Mouse (Mus musculus) G1E (cell line): ENCODE results near the gene Rbm18. TPM values are rescaled to one million over a fixed set of nuclear protein-coding genes. Genes with fewer than 3 reads are reported as not detected.
"Not testable (repeated sequence)": the region's sequence is repeated elsewhere in the genome, so short reads cannot be mapped to it uniquely, and the experiment has no call there.

Source experiments
- ATAC-seq: 2 replicates; pipeline ENCODE4 v1.8.0; 2016; ENCODE audit warnings: mild to moderate bottlenecking; ENCODE audit not compliant: insufficient number of reproducible peaks, poor library complexity, low FRiP score, severe bottlenecking; ENCODE audit errors: extremely low read depth
- DNase-seq: peaks from one replicate; pipeline ENCODE4 v3.0.0; 2012; ENCODE audit warnings: low spot score
- H3K27me3 ChIP-seq: 2 replicates; pipeline ENCODE4 v1.6.1; 2012; ENCODE audit warnings: mild to moderate bottlenecking, low read length, inconsistent platforms; ENCODE audit not compliant: insufficient read depth
- H3K36me3 ChIP-seq: replicated peaks from 2 replicates; pipeline ENCODE3; 2012; ENCODE audit warnings: mild to moderate bottlenecking, inconsistent platforms
- H3K4me1 ChIP-seq: 2 replicates; pipeline ENCODE4 v1.6.1; 2012; ENCODE audit warnings: low read depth, low read length, inconsistent platforms, mixed read lengths; ENCODE audit not compliant: insufficient read depth
- H3K4me3 ChIP-seq: 2 replicates; pipeline ENCODE4 v1.5.1; 2012; ENCODE audit warnings: low read depth, mild to moderate bottlenecking, inconsistent platforms, low read length, moderate library complexity, mixed read lengths
- H3K9me3 ChIP-seq: replicated peaks from 2 replicates; pipeline ENCODE4 v1.6.1; 2012; ENCODE audit warnings: inconsistent platforms
- CTCF ChIP-seq: IDR thresholded peaks from 2 replicates; pipeline ENCODE4 v1.5.1; 2012; ENCODE audit warnings: low read depth, low read length, inconsistent platforms, mixed read lengths
- GATA1 ChIP-seq: IDR thresholded peaks from 2 replicates; pipeline ENCODE4 v1.6.1; 2012; ENCODE audit warnings: borderline replicate concordance, low read length, inconsistent platforms, mixed read lengths
- GATA2 ChIP-seq: IDR thresholded peaks from 2 replicates; pipeline ENCODE4 v1.6.1; 2012; ENCODE audit warnings: low read depth, low read length, inconsistent platforms, borderline replicate concordance
- POLR2AphosphoS5 ChIP-seq: IDR thresholded peaks from 2 replicates; pipeline ENCODE4 v1.6.1; 2012; ENCODE audit warnings: low read depth, low read length, inconsistent platforms; ENCODE audit not compliant: insufficient replicate concordance
- TAL1 ChIP-seq: conservative IDR thresholded peaks from 2 replicates; pipeline ENCODE4 v1.6.1; 2012; ENCODE audit warnings: low read depth, low read length, inconsistent platforms, mixed read lengths
- polyA plus RNA-seq: library from polyadenylated mRNA; stranded (reverse); fragments of >175 nt; gene quantifications from 2 replicates; pipeline ENCODE4 v1.2.3, GENCODE M21; 2012
- total RNA-seq, 2 experiments: library from RNA; stranded (forward) in 1 of 2; stranded (reverse) in 1 of 2; fragments of 200-1000 nt in 1 of 2; fragments of >200 nt in 1 of 2; fragmentation: Nextera tagmentation in 1 of 2; gene quantifications; 2 replicates each; pipeline ENCODE4 v1.2.3; 2014 to 2017

The Rbm18 gene
- total and polyA plus RNA-seq, 3 experiments: 13.3 to 42.1 (median 33.2) TPM

- DNase-seq (no peak), ATAC-seq (no peak)
- Histone ChIP-seq H3K4me1 (peaks cover 10% of the 10 kb centered on the region), H3K36me3 (peaks cover 86% of the 10 kb centered on the region), H3K27me3 (no peaks in the 10 kb centered on the region), H3K9me3 (no peaks in the 10 kb centered on the region), H3K4me3 (no peak overlapping the region)
- TF ChIP-seq CTCF (no peak), POLR2AphosphoS5 (no peak), GATA1 (no peak), GATA2 (no peak), TAL1 (no peak)
Observed at GRCm38 (mm10) chr2:36172574-36172973, 36.0 kb upstream of the Rbm18 start.

DNA sequence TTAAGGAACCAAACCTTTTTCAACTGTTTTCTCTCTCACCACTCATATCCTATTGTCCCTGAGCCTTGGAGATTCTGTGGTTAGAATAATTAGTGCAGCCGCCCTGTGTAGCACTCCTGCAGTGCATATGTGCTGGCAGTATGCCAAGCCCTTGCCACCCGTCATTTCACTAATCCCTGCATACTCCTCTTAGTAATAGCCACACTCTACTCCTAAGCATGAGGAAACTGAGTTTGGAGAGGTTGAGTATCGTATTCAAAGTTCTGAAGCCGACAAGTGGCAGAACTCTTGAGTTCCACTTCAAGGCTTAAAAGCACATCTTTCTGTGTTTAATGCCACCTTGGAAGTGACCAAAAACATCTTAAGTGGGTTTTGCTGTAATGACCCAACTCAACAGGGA, 35.6 kb upstream of the Rbm18 start:
- peaks cover 85% of the 10 kb centered on the region for H3K36me3 ChIP-seq
- peaks cover 15% of the 10 kb centered on the region for H3K4me1 ChIP-seq
- H3K4me3 ChIP-seq: no peak overlapping the region
- ATAC-seq: no peak
- no peaks in the 10 kb centered on the region for H3K27me3 ChIP-seq
- TF ChIP-seq POLR2AphosphoS5 (no peak), GATA2 (no peak), TAL1 (no peak), CTCF (no peak), GATA1 (no peak)
- no peak for DNase-seq
- H3K9me3 ChIP-seq: no peaks in the 10 kb centered on the region

GRCm38 (mm10) chr2:36169176-36169575, 32.6 kb upstream of the Rbm18 start:
- ATAC-seq: no peak
- H3K4me1 ChIP-seq: peaks cover 19% of the 10 kb centered on the region
- no peaks in the 10 kb centered on the region for H3K9me3 ChIP-seq
- H3K4me3 ChIP-seq: no peak overlapping the region
- no peak for TF ChIP-seq TAL1
- no peak for TF ChIP-seq CTCF
- no peak for TF ChIP-seq GATA2
- no peak for TF ChIP-seq GATA1
- TF ChIP-seq POLR2AphosphoS5: no peak
- H3K27me3 ChIP-seq: no peaks in the 10 kb centered on the region
- peaks cover 84% of the 10 kb centered on the region for H3K36me3 ChIP-seq
- DNase-seq: no peak

DNA sequence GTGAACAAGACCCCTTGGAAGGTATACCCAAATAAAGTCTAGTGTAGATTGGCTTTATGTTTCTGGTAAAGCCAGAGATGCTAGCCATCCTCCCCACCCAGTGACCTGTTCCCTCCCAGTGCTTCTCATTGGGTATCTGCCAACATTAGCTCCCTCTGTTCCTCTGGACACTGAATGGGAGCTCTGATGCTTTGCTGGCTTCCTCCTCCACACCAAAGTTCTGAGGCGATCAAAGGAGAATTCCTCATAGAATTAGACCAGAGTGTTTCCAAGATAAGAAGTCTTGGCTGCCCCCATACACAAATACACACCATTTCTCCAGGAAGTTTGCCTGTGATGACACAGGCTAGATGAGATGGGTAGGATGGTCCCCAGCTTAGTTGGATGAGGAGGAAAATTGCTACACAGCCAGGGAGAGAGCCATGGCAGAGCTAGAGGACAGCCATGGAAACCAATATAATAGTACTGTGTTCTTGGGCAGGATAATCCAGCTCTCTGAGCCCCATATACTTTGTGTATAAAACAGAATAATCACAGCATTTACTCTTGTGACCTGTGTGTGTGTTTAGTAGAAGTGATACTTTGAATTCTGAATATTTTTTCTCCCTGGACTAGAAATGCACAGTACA, 31.5 kb upstream of the Rbm18 start:
- peaks cover 83% of the 10 kb centered on the region for H3K36me3 ChIP-seq

GRCm38 (mm10) chr2:36159336-36159735, 22.8 kb upstream of the Rbm18 start:
- Histone ChIP-seq H3K36me3 (peaks cover 88% of the 10 kb centered on the region), H3K4me3 (no peak overlapping the region), H3K27me3 (no peaks in the 10 kb centered on the region)

More for the DNA sequence above, 31.5 kb upstream of the Rbm18 start:
- no peaks in the 10 kb centered on the region for H3K9me3 ChIP-seq
- H3K4me1 ChIP-seq: peaks cover 19% of the 10 kb centered on the region
- TF ChIP-seq CTCF (no peak), POLR2AphosphoS5 (no peak), GATA1 (no peak), TAL1 (no peak), GATA2 (no peak)
- no peak overlapping the region for H3K4me3 ChIP-seq
- no peaks in the 10 kb centered on the region for H3K27me3 ChIP-seq
- no peak for DNase-seq
- ATAC-seq: no peak

GRCm38 (mm10) chr2:36157461-36157860, 20.9 kb upstream of the Rbm18 start:
- Histone ChIP-seq H3K4me1 (no peaks in the 10 kb centered on the region), H3K36me3 (peaks cover 85% of the 10 kb centered on the region), H3K4me3 (no peak overlapping the region), H3K9me3 (no peaks in the 10 kb centered on the region), H3K27me3 (no peaks in the 10 kb centered on the region)
- TF ChIP-seq GATA1 (no peak), POLR2AphosphoS5 (no peak), GATA2 (no peak), TAL1 (no peak), CTCF (no peak)
- ATAC-seq (no peak), DNase-seq (no peak)

More at GRCm38 (mm10) chr2:36159336-36159735, 22.8 kb upstream of the Rbm18 start:
- no peak for ATAC-seq
- no peaks in the 10 kb centered on the region for H3K9me3 ChIP-seq
- TF ChIP-seq GATA2 (no peak), TAL1 (no peak), CTCF (no peak), GATA1 (no peak), POLR2AphosphoS5 (no peak)
- no peaks in the 10 kb centered on the region for H3K4me1 ChIP-seq
- DNase-seq: no peak

DNA sequence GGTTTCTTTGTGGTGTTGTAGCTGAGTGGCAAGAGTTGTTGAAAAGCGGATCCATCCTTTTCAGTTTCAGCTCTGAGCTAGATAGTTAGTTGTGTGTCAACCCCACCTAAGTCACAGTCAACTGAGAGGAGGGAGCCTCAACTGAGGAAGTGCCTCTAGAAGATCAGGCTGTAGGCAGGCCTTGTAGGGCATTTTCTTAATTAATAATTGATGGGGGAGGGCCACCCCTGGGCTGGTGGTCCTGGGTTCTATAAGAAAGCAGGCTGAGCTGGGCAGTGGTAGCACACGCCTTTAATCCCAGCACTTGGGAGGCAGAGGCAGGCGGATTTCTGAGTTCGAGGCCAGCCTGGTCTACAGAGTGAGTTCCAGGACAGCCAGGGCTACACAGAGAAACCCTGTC, 15.8 kb upstream of the Rbm18 start:
- H3K9me3 ChIP-seq, DNase-seq, H3K4me3 ChIP-seq, H3K4me1 ChIP-seq, ATAC-seq, H3K27me3 ChIP-seq: not testable (repeated sequence)
- peaks cover 79% of the 10 kb centered on the region for H3K36me3 ChIP-seq
